Mouse (Mus musculus) heart, adult 2 months (tissue): Measurements from ENCODE around the gene Mycbpap. TPM values are rescaled to one million over a fixed set of nuclear protein-coding genes. Genes with fewer than 3 reads are reported as not detected.

Experiments
- DNase-seq, 2 experiments: peaks; one replicate each; pipeline ENCODE4 v3.0.0; 2021
- H3K27ac ChIP-seq: fragments of 200-600 bp; 2 replicates; pipeline ENCODE4 v1.8.1; 2022
- H3K27me3 ChIP-seq: fragments of 200-500 bp; 2 replicates; pipeline ENCODE4 v1.6.1; 2012; ENCODE audit warnings: mild to moderate bottlenecking, low read length, inconsistent platforms, mixed read lengths; ENCODE audit not compliant: control insufficient read depth, insufficient read depth
- H3K36me3 ChIP-seq: fragments of 200-500 bp; 2 replicates; pipeline ENCODE4 v1.6.1; 2012; ENCODE audit warnings: low read length, inconsistent platforms; ENCODE audit not compliant: control insufficient read depth, insufficient read depth
- H3K4me1 ChIP-seq: fragments of 200-500 bp; 2 replicates; pipeline ENCODE4 v1.6.1; 2011; ENCODE audit warnings: low read length; ENCODE audit not compliant: control insufficient read depth, insufficient read depth
- H3K4me3 ChIP-seq: fragments of 200-600 bp; 2 replicates; pipeline ENCODE4 v1.8.1; 2022
- H3K79me2 ChIP-seq: fragments of 200-500 bp; replicated peaks from 2 replicates; pipeline ENCODE4 v1.6.1; 2012; ENCODE audit warnings: mild to moderate bottlenecking, inconsistent platforms, low read length, moderate library complexity, mixed read lengths; ENCODE audit not compliant: control insufficient read depth, insufficient read depth
- H3K9ac ChIP-seq: fragments of 200-500 bp; 2 replicates; pipeline ENCODE4 v1.6.1; 2012; ENCODE audit warnings: low read depth, mild to moderate bottlenecking, control low read depth, inconsistent platforms, low read length, mixed read lengths
- CTCF ChIP-seq: fragments of 200-600 bp; IDR thresholded peaks from 2 replicates; pipeline ENCODE4 v1.8.1; 2022; ENCODE audit warnings: antibody characterized with exemption, mild to moderate bottlenecking, moderate library complexity
- EP300 ChIP-seq: fragments of 200-500 bp; IDR thresholded peaks from 2 replicates; pipeline ENCODE4 v1.6.1; 2011; ENCODE audit warnings: low read depth, low read length, control low read depth; ENCODE audit not compliant: insufficient read depth
- POLR2A ChIP-seq: fragments of 200-500 bp; IDR thresholded peaks from 2 replicates; pipeline ENCODE4 v1.6.1; 2011; ENCODE audit warnings: mild to moderate bottlenecking, low read depth, low read length, control low read depth; ENCODE audit not compliant: insufficient read depth
- whole genome bisulfite sequencing: fragments of 180-500 bp; shearing (Covaris S2); methylation state at CpG from one replicate; pipeline ENCODE4 v1.1.7; 2018; 5-methylcytosine and 5-hydroxymethylcytosine counted together
- intact Hi-C: fragments of 180-260 bp; cut with DNase I; formaldehyde crosslinking; loops from one replicate; pipeline ENCODE4 v1.15.1; 2025
- polyA plus RNA-seq: library from polyadenylated mRNA; depleted of rRNA; stranded (reverse); fragments of >200 nt; gene quantifications from 2 replicates; pipeline ENCODE4 v1.2.3, GENCODE M21; 2012
- total RNA-seq, 2 experiments: library from RNA; stranded (reverse); gene quantifications; 2 replicates each; pipeline ENCODE4 v1.2.3; 2021

Mycbpap gene
- total and polyA plus RNA-seq, 3 experiments: 0.72 to 1.1 (median 0.89) TPM

- DNase-seq: peak; percentile 95 to 96
- 3% methylated on average over 49 of the region's 49 CpGs for WGBS
- Histone ChIP-seq H3K4me3 (peak within 1 kb of the TSS; percentile 73), H3K27ac (peak within 1 kb of the TSS; percentile 96), H3K4me1 (peaks cover 5% of the 10 kb centered on the region; the same call in 1 of the 2 replicates), H3K27me3 (no peaks in the 10 kb centered on the region), H3K79me2 (no peaks in the 10 kb centered on the region), H3K9ac (peak within 1 kb of the TSS; percentile 89), H3K36me3 (no peaks in the 10 kb centered on the region)
- intact Hi-C loops: loop anchor here (5.0 kb wide), 3 partner anchors 168 to 222 kb away; partner anchors contain the start of gene Ankrd40
- TF ChIP-seq POLR2A: peak; percentile 65
- TF ChIP-seq EP300: peak; percentile 80
- TF ChIP-seq CTCF: no peak
Measured at GRCm38 (mm10) chr11:94548888-94549690, 27.5 kb upstream of the Mycbpap start, which contains the start of gene Rsad1. TSS of gene Rsad1 (minus strand) at chr11:94549255.

GRCm38 (mm10) chr11:94548041-94548784 lies 26.7 kb upstream of the Mycbpap start:
- DNase-seq: peak in 1 of 2 experiments; percentile 67
- Histone ChIP-seq H3K4me3 (peak overlapping the region; percentile 73), H3K79me2 (no peaks in the 10 kb centered on the region), H3K27me3 (no peaks in the 10 kb centered on the region), H3K9ac (peak overlapping the region; percentile 89), H3K27ac (peak overlapping the region; percentile 96), H3K4me1 (peaks cover 5% of the 10 kb centered on the region; the same call in 1 of the 2 replicates), H3K36me3 (no peaks in the 10 kb centered on the region)
- intact Hi-C loops: loop anchor here (5.0 kb wide), 3 partner anchors 169 to 221 kb away; partner anchors contain the start of gene Ankrd40
- no peak for TF ChIP-seq POLR2A
- 6% methylated on average over 24 of the region's 24 CpGs for WGBS

GRCm38 (mm10) chr11:94547271-94547670 lies 25.7 kb upstream of the Mycbpap start:
- H3K27me3 ChIP-seq: no peaks in the 10 kb centered on the region
- no peak overlapping the region for H3K4me3 ChIP-seq
- no peak overlapping the region for H3K27ac ChIP-seq
- TF ChIP-seq CTCF: no peak
- no peak for TF ChIP-seq EP300
- TF ChIP-seq POLR2A: no peak
- intact Hi-C loops: loop anchor here (5.0 kb wide), 3 partner anchors 170 to 220 kb away; partner anchors contain the start of gene Ankrd40
- H3K4me1 ChIP-seq: peaks cover 5% of the 10 kb centered on the region; the same call in 1 of the 2 replicates
- H3K36me3 ChIP-seq: no peaks in the 10 kb centered on the region
- DNase-seq: no peak
- 87% methylated on average over 6 of the region's 6 CpGs for WGBS
- no peak overlapping the region for H3K9ac ChIP-seq
- H3K79me2 ChIP-seq: no peaks in the 10 kb centered on the region

- Histone ChIP-seq H3K36me3 (no peaks in the 10 kb centered on the region), H3K4me3 (no peak overlapping the region), H3K4me1 (peaks cover 5% of the 10 kb centered on the region; the same call in 1 of the 2 replicates), H3K27ac (no peak overlapping the region), H3K79me2 (no peaks in the 10 kb centered on the region), H3K27me3 (no peaks in the 10 kb centered on the region), H3K9ac (no peak overlapping the region)
- intact Hi-C loops: loop anchor here (5.0 kb wide), 3 partner anchors 171 to 219 kb away; partner anchors contain the start of gene Ankrd40
- TF ChIP-seq POLR2A: no peak
- no peak for TF ChIP-seq EP300
- no peak for TF ChIP-seq CTCF
- WGBS: 95% methylated on average over 5 of the region's 5 CpGs
- DNase-seq: no peak
Measured at GRCm38 (mm10) chr11:94546381-94546780, 24.8 kb upstream of the Mycbpap start.

- H3K79me2 ChIP-seq: no peaks in the 10 kb centered on the region
- peak overlapping the region; percentile 13; the same call in 1 of the 2 replicates for H3K9ac ChIP-seq
- intact Hi-C loops: loop anchor here (5.0 kb wide), 2 partner anchors 57 to 122 kb away; partner anchors contain the start of gene Spata20
- H3K4me1 ChIP-seq: peaks cover 4% of the 10 kb centered on the region; the same call in 1 of the 2 replicates
- H3K36me3 ChIP-seq: no peaks in the 10 kb centered on the region
- 62% methylated on average over 18 of the region's 18 CpGs for WGBS
- peak in 1 of 2 experiments; percentile 29 for DNase-seq
- peak overlapping the region; percentile 26; the same call in 1 of the 2 replicates for H3K4me3 ChIP-seq
- TF ChIP-seq EP300 (no peak), CTCF (no peak), POLR2A (no peak)
- H3K27ac ChIP-seq: no peak overlapping the region
- H3K27me3 ChIP-seq: no peaks in the 10 kb centered on the region
Measured at GRCm38 (mm10) chr11:94544422-94544821, 22.9 kb upstream of the Mycbpap start.
